ENCODE assay signal across 8 mouse cellular contexts in genomic region chr9:62344545-62344944, GRCm38 (mm10). TPM values are rescaled to one million over a fixed set of nuclear protein-coding genes. Genes with fewer than 3 reads are reported as not detected.
DNase-seq lines count a peak whose midpoint lies in the region; ATAC-seq and TF ChIP-seq lines count a peak whose summit lies in the region.

No protein-coding gene starts in this region.

- 0% methylated on average over 25 of the region's 26 CpGs for WGBS in heart, postnatal 0 days

- TF ChIP-seq CTCF in heart, postnatal 0 days (IDR thresholded peaks at IDR 0.05; ENCODE audit: low read depth), result no peak

- DNase-seq in adrenal gland, postnatal 14 days, result peak; percentile 90
- peak; percentile 85 for DNase-seq in heart, postnatal 0 days (ENCODE audit: low spot score)
- peak; percentile 81 for DNase-seq in kidney, postnatal 14 days
- peak; percentile 80 for DNase-seq in lung, postnatal 10 days
- DNase-seq in retina, adult 2 months (ENCODE audit: low read depth, low spot score), result peak; percentile 72
- DNase-seq in thymus, postnatal 25 days, result peak; percentile 84

- peak; percentile 52 for ATAC-seq in CD4-positive, CD25-positive, alpha-beta regulatory T cell, adult 4 months
- peak; percentile 30 for ATAC-seq in heart, postnatal 0 days (ENCODE audit: insufficient read depth, low read depth)

- TF ChIP-seq EP300 in heart, postnatal 0 days (IDR thresholded peaks at IDR 0.05; ENCODE audit: low read depth), result 0 out of 2 replicates have a peak, but pooled peaks have one; percentile 56

- peak overlapping the region; percentile 93 for H3K4me3 ChIP-seq in erythroblast, embryonic 14.5 days (replicated peaks)
- peak overlapping the region; percentile 93 for H3K4me3 ChIP-seq in heart, postnatal 0 days (ENCODE audit: low read depth, low read length)

- H3K27ac ChIP-seq in heart, postnatal 0 days (ENCODE audit: low read depth), result peak overlapping the region; percentile 100

- peaks cover 13% of the 10 kb centered on the region for H3K27me3 ChIP-seq in erythroblast, embryonic 14.5 days (ENCODE audit: control insufficient read depth)
- no peaks in the 10 kb centered on the region for H3K27me3 ChIP-seq in heart, postnatal 0 days (ENCODE audit: control insufficient read depth, insufficient read depth, low read length)

- peaks cover 19% of the 10 kb centered on the region for H3K36me3 ChIP-seq in erythroblast, embryonic 14.5 days (ENCODE audit: control insufficient read depth)
- H3K36me3 ChIP-seq in heart, postnatal 0 days (replicated peaks; ENCODE audit: control insufficient read depth, insufficient read depth, low read length), result no peaks in the 10 kb centered on the region

- no peaks in the 10 kb centered on the region for H3K9me3 ChIP-seq in erythroblast, embryonic 14.5 days (ENCODE audit: control insufficient read depth, low read length)
- no peaks in the 10 kb centered on the region for H3K9me3 ChIP-seq in heart, postnatal 0 days (replicated peaks; ENCODE audit: control insufficient read depth, low read length)

- H3K9ac ChIP-seq in heart, postnatal 0 days (replicated peaks; ENCODE audit: low read depth, low read length), result peak overlapping the region; percentile 99

- peak overlapping the region; percentile 91 for H3K4me2 ChIP-seq in heart, postnatal 0 days (ENCODE audit: low read depth, low read length)

- peaks cover 75% of the 10 kb centered on the region for H3K4me1 ChIP-seq in erythroblast, embryonic 14.5 days (ENCODE audit: control insufficient read depth)
- H3K4me1 ChIP-seq in heart, postnatal 0 days (ENCODE audit: control insufficient read depth, insufficient read depth), result peaks cover 39% of the 10 kb centered on the region

RNA-seq across cellular contexts. Expression of gene Anp32a, which starts 3.5 kb away (rescaled TPM):
- polyA plus RNA-seq in CD4-positive, CD25-positive, alpha-beta regulatory T cell, adult 4 months (2017; shearing (Covaris generic)), result 100 to 1,000 TPM; 111 to 235 TPM
- 379 and 408 TPM in 2 replicates for total RNA-seq in adrenal gland, postnatal 14 days (2021)
- 15.2 and 17.8 TPM in 2 replicates for polyA plus RNA-seq in erythroblast, embryonic 14.5 days (2012)
- total RNA-seq in heart, postnatal 0 days (2014; rRNA removed; ENCODE audit: low replicate concordance), result 20.8 and 28.8 TPM in 2 replicates
- polyA plus RNA-seq in heart, postnatal 0 days (2015; fragmentation: Nextera tagmentation; extraction: Ambion mirVana), result 127 and 132 TPM in 2 replicates

Comparison
In these comparisons a context has a peak if more than half of its experiments do, and no peak if none do; other contexts are left out.
1. Peak in every context shown above with its lines: DNase-seq, ATAC-seq, H3K4me3 ChIP-seq and H3K27ac ChIP-seq.